Mouse (Mus musculus) left cerebral cortex, postnatal 4 days (tissue): ENCODE measurements around the gene Commd8. TPM values are rescaled to one million over a fixed set of nuclear protein-coding genes. Genes with fewer than 3 reads are reported as not detected.
A peak's percentile ranks its signal among the peaks of the same experiment; 100 is the strongest.
"Not testable (repeated sequence)": the region's sequence is repeated elsewhere in the genome, so short reads cannot be mapped to it uniquely, and the experiment has no call there.

ENCODE experiments used
- DNase-seq: peaks from one replicate; pipeline ENCODE4 v3.0.0-alpha.2; 2022
- intact Hi-C: fragments of 180-260 bp; cut with DNase I; formaldehyde crosslinking; loops from one replicate; pipeline ENCODE4 v1.15.1; 2025
- total RNA-seq, 2 experiments: library from RNA; stranded (reverse); gene quantifications; 2 replicates each; pipeline ENCODE4 v1.2.3; 2021

Commd8 gene
- total RNA-seq, 2 experiments from 2014 or later = 72.6 to 74.9 TPM

DNA sequence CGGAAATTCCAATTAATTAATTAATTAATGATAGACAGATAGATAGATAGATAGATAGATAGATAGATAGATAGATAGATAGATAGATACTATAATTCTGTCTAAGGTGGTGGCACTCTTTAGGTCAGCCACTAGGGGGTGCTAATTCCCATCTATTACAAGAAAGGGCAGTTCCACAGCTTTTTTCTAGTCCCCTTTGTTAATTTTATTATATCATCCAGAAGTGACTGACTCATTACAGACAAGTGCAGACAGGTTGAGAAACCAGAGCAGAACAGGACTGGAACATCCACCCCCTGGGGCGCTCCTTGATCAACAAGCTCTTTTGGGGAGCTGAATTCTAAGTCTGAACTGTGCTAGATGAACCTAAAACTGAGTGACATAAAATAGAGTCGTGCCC is 4.7 kb upstream of the Commd8 start:
- DNase-seq = peak; percentile 6
- intact Hi-C loops = no loop called here

- DNase-seq = no peak
- intact Hi-C loops = no loop called here
These were observed 2.1 kb upstream of the Commd8 start for GRCm38 (mm10) chr5:72170067-72170466.

GRCm38 (mm10) chr5:72168285-72168621 is 264 bp upstream of the Commd8 start:
- intact Hi-C loops = no loop called here
- no peak for DNase-seq

GRCm38 (mm10) chr5:72164386-72164785 is 3.6 kb downstream of the Commd8 start:
- no peak for DNase-seq
- intact Hi-C loops = no loop called here

DNA sequence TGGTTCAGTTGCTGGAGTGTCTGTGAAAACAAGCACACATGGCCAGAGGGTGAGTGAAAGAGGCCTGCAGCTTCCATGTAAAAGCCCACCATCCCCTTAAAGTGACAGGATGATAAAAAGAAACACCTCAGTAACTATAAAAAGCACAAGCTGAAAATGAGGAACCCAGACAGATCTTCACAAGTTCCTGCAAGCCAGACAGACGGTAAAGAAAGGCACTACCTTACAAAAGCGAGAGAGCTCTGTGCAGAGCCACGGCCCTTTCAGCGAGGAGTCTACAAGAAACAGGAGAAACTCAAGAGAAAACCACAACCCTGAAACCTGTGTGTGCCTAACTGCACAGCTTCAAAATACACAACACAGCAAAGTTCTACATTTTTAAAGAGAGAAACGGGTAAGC is 5.1 kb downstream of the Commd8 start:
- intact Hi-C loops = no loop called here
- no peak for DNase-seq

GRCm38 (mm10) chr5:72160781-72161485 is 7.1 kb downstream of the Commd8 start:
- intact Hi-C loops = no loop called here
- DNase-seq = no peak

GRCm38 (mm10) chr5:72159537-72159936 is 8.5 kb downstream of the Commd8 start:
- no peak for DNase-seq
- intact Hi-C loops = no loop called here

- intact Hi-C loops = no loop called here
- no peak for DNase-seq
These were observed 9.3 kb downstream of the Commd8 start for GRCm38 (mm10) chr5:72158667-72159066.

- intact Hi-C loops = no loop called here
- DNase-seq = no peak
These were observed 11.4 kb downstream of the Commd8 start for GRCm38 (mm10) chr5:72156598-72156997.

- intact Hi-C loops, DNase-seq: not testable (repeated sequence)
These were observed 12.3 kb downstream of the Commd8 start for GRCm38 (mm10) chr5:72155686-72156085.

GRCm38 (mm10) chr5:72150870-72151269 is 17.1 kb downstream of the Commd8 start:
- no peak for DNase-seq
- intact Hi-C loops = no loop called here

- DNase-seq = no peak
- intact Hi-C loops = no loop called here
These were observed 19.3 kb downstream of the Commd8 start for GRCm38 (mm10) chr5:72148679-72149078.

DNA sequence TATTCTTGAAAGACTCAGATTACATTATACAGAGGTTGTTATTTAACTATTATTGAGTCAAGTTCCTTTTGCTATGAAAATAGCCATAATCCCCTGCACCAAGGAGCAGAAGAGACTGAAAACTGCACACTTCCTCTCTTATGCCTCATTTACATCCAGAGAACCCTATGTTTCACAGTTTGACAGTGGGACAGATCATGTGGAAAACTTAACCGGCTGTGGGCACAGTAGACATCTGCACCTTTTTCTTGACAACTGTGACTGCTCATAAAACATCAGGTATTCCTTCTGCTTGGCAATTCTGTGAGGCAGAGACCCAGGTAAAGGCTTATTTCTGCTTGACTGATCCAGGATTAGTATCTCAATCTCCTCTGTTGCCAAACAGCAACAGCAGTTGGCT is 28.4 kb downstream of the Commd8 start:
- intact Hi-C loops = no loop called here
- no peak for DNase-seq

DNA sequence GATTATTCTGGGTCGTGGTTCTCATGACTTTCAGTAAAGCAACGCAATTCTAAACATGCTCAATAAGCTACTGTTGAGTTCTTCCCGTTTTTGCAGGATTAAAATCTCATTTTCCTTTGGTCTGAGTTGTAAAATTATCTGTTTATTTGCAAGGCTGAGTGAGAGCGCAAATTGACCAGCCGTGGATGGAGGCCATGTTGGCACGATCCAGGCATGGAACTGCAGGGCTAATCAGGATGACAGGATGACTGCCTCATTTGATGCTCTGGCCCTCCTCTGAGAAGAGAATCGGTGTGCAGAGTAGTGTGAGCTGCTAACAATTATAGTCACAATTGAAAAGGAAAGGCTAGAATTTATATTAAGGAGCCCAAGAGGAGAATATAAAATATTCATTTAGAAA is 29.7 kb downstream of the Commd8 start:
- peak; percentile 23 for DNase-seq
- intact Hi-C loops = no loop called here

- DNase-seq = no peak
- intact Hi-C loops = no loop called here
These were observed 34.1 kb downstream of the Commd8 start for GRCm38 (mm10) chr5:72133906-72134305.

DNA sequence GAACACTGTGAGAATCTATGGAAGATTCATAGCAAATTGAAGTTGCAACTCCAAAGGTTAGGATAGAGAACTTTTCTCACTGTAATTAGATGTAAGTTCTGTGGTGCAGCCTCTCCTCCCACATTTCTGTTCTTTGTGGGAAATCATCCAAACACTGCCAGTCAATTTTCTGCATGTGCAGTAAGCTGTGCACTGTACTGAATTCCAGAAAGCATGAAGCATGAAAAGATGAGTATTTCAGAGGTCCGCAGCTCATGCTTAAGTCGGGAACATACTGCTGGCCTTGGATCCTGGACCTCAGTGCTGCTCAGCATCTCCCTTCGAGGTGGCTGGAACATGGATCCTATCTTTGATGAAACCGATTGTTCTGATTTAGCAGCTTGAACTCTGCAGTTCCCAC is 41.3 kb downstream of the Commd8 start:
- intact Hi-C loops = no loop called here
- no peak for DNase-seq

GRCm38 (mm10) chr5:72122414-72123037 is 45.5 kb downstream of the Commd8 start:
- intact Hi-C loops = no loop called here
- DNase-seq = no peak
